Mouse (Mus musculus): ENCODE measurements at regions not wholly inside any gene's neighbourhood (a gene's known extent, or its start where the extent isn't known, plus 50 kb on each side); places are given as distances from the start of the nearest gene placed in this dataset.
"Not testable (repeated sequence)": the region's sequence is repeated elsewhere in the genome, so short reads cannot be mapped to it uniquely, and the experiment has no call there.

DNA sequence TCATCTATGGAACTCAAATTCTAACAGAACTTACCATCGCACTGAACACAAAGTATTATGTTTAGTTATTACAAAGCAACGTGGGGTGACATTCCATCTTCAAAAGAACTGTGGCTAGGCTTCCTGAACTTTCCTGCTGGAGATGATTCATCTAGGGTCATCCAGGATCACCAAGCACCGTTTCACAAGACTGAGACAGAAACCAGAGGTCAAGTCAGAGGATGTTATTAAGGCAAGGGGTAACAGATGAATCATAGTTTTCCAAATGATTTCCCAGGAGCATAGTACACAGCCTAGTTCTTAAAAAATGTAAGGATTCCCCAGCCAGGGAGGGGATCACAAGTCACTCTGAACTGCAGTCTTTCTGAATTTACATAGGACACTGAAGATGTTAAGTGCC lies 97.5 kb upstream of the Nrip1 start:
- TF ChIP-seq POLR2AphosphoS2 (IDR thresholded peaks at IDR 0.05; ENCODE audit: insufficient read length, low read depth) (no peak), CEBPB (IDR thresholded peaks at IDR 0.05; ENCODE audit: insufficient read depth, poor library complexity, severe bottlenecking) (peak; percentile 58; the same call in 1 of the 2 replicates)
- no peaks in the 10 kb centered on the region for H3K79me2 ChIP-seq (ENCODE audit: control insufficient read depth, insufficient read depth)

DNA sequence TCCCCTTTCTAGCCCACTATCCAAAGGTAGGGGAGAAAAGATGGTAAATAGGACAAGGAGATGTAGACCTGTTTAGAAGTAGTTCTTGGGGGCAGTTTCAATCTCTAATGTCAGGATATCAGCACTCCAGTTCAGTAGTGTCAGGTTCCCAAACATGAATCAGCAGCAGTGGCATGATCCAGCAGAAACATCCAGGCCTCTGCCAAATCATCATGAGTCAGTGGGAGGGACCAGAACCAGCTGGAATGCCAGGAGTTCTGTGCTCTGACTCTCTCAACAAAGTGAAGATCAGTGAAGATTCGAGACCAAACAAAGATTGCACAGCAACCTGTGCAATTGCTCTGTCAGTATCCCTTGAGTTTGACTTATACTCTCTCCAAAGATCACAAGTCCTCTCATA lies 85.9 kb upstream of the Nrip1 start:
- TF ChIP-seq MYOG (IDR thresholded peaks at IDR 0.05; ENCODE audit: control insufficient read depth in 1 of 3, insufficient read depth in 1 of 3, insufficient read length in 2 of 3, low read depth in 2 of 3), result no peak
- Histone ChIP-seq H3K27me3 (ENCODE audit: control insufficient read depth, insufficient read depth, insufficient read length) (no peaks in the 10 kb centered on the region), H3K79me2 (ENCODE audit: control insufficient read depth, insufficient read depth) (no peaks in the 10 kb centered on the region), H3K4me3 (no peak overlapping the region), H3K4me2 (ENCODE audit: low read depth) (no peak overlapping the region), H3K36me3 (ENCODE audit: control insufficient read depth, insufficient read depth) (no peaks in the 10 kb centered on the region), H3ac (ENCODE audit: control insufficient read depth, insufficient read length) (no peak overlapping the region)

More for the DNA sequence above, 97.5 kb upstream of the Nrip1 start:
- Histone ChIP-seq H3K36me3 (ENCODE audit: control insufficient read depth, insufficient read depth) (no peaks in the 10 kb centered on the region), H3K4me2 (ENCODE audit: low read depth) (peak overlapping the region; percentile 27), H3K27me3 (ENCODE audit: control insufficient read depth, insufficient read depth, insufficient read length) (no peaks in the 10 kb centered on the region), H3ac (ENCODE audit: control insufficient read depth, insufficient read length) (no peak overlapping the region), H3K4me3 (no peak overlapping the region)

DNA sequence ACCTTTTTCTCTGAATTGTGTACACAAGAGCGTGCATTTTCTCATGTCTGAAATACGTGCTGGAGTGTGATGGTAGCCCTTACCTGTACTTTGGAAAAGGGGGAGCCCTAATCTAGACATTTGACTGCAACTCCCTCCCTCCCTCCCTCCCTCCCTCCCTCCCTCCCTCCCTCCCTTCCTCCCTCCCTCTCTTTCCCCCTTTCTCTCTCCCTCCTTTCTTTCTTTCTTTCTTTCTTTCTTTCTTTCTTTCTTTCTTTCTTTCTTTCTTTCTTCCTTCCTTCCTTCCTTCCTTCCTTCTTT lies 82.6 kb upstream of the Nrip1 start:
- not testable (repeated sequence) for H3K4me2 ChIP-seq (ENCODE audit: low read depth); H3K79me2 ChIP-seq (ENCODE audit: control insufficient read depth, insufficient read depth); H3ac ChIP-seq (ENCODE audit: control insufficient read depth, insufficient read length); H3K36me3 ChIP-seq (ENCODE audit: control insufficient read depth, insufficient read depth); H3K4me3 ChIP-seq; H3K27me3 ChIP-seq (ENCODE audit: control insufficient read depth, insufficient read depth, insufficient read length)

DNA sequence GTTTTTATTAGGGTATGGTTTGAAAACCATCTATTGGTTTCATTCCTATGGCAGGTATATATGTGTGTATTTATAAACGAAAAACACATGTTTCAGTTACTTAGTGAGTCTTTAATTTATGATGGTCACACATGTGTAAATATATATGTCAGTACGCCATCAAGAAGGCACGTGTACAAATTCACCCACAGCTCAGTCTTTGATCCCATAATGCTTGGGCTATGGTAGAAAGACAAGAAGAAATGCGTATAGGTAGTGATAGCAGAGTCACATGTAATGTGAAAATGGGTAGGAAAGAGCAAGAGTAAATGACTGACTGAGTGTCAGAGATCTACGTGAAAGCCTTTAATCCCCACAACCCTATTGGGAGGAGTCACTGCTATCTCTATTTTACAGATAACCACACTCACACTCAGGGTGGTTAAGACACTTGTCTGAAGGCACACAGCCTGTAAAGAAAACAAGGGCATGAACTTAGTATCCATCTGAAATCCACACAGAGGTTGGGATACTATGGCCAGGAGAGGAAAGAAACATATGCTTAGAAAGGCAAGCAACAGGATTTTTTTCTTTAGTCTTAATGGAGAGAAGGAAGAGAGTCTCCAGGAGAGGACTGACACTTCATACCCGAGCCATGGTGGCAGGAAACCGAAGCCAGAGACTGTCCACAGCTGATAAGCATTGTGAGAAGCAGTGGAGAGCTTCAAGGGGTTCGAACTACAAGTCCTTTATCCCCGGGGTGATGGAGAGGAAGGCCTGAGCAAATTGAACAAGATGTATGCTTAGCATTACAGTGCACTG lies 82.1 kb upstream of the Nrip1 start:
- H3K79me2 ChIP-seq (ENCODE audit: control insufficient read depth, insufficient read depth), result no peaks in the 10 kb centered on the region
- H3K4me2 ChIP-seq (ENCODE audit: low read depth), result no peak overlapping the region
- TF ChIP-seq REST (IDR thresholded peaks at IDR 0.05; ENCODE audit: insufficient read depth, insufficient read length) (no peak), TCF12 (IDR thresholded peaks at IDR 0.05; ENCODE audit: insufficient read depth, poor library complexity, severe bottlenecking) (no peak)

DNA sequence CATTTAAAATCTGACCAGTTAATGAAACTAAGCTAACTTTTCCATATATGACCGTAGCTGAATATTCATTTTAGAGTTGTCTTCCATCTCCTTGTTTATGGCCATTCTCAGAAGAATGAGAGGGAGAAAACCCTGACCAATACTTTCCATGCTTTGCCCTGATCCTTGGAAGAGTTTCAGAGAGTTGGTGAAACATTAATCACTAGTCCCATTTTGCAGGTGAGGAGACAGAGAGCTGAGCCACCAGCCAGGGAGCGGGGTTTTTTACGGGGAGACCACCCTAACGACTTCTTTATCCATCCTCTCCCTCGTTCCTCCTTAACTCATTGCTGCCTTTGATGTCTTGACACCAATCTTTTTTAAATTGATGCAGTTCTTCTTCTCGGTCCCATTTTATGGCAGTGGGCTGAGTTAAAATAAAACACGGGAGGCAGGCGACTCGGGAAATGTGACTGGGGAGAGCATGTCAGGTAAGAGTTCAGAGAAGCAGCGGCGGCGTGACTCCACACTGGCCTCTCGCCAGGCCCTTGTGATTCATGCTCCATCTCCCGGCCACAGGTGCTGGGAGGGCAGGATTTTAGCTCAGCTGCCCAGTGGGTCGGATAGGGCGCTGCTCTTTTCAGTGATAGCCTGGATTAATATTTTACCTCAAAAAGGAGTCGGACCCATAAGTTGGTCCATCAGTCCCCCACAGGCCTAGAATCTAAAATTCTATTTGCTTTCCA lies 81.3 kb upstream of the Nrip1 start:
- Histone ChIP-seq H3K36me3 (ENCODE audit: control insufficient read depth, insufficient read depth) (no peaks in the 10 kb centered on the region), H3K79me2 (ENCODE audit: control insufficient read depth, insufficient read depth) (no peaks in the 10 kb centered on the region), H3K4me3 (no peak overlapping the region), H3K27me3 (ENCODE audit: control insufficient read depth, insufficient read depth, insufficient read length) (no peaks in the 10 kb centered on the region), H3ac (ENCODE audit: control insufficient read depth, insufficient read length) (no peak overlapping the region), H3K4me2 (ENCODE audit: low read depth) (no peak overlapping the region)
- TF ChIP-seq MYOG (IDR thresholded peaks at IDR 0.05; ENCODE audit: control insufficient read depth in 1 of 3, insufficient read depth in 1 of 3, insufficient read length in 2 of 3, low read depth in 2 of 3), result no peak
- no peak for TF ChIP-seq CEBPB (IDR thresholded peaks at IDR 0.05; ENCODE audit: insufficient read depth, poor library complexity, severe bottlenecking)
- no peak for TF ChIP-seq USF1 (IDR thresholded peaks at IDR 0.05; ENCODE audit: low read depth)
- TF ChIP-seq SRF (IDR thresholded peaks at IDR 0.05; ENCODE audit: control insufficient read depth, insufficient read length, low read depth), result no peak
- no peak for TF ChIP-seq POLR2AphosphoS2 (IDR thresholded peaks at IDR 0.05; ENCODE audit: insufficient read length, low read depth)
- TF ChIP-seq TCF3 (IDR thresholded peaks at IDR 0.05; ENCODE audit: insufficient read length, low read depth), result no peak
- TF ChIP-seq MYOD1 (IDR thresholded peaks at IDR 0.05; ENCODE audit: control insufficient read depth in 1 of 3, insufficient read length in 2 of 3, low read depth in 2 of 3), result no peak
- TF ChIP-seq TCF12 (IDR thresholded peaks at IDR 0.05; ENCODE audit: insufficient read depth, poor library complexity, severe bottlenecking), result no peak
- TF ChIP-seq REST (IDR thresholded peaks at IDR 0.05; ENCODE audit: insufficient read depth, insufficient read length), result no peak
- no peak for TF ChIP-seq E2F4 (IDR thresholded peaks at IDR 0.05; ENCODE audit: insufficient read depth)
- TF ChIP-seq MAX (IDR thresholded peaks at IDR 0.05; ENCODE audit: low read depth), result no peak
- TF ChIP-seq POLR2A (IDR thresholded peaks at IDR 0.05; ENCODE audit: insufficient read length, low read depth), result no peak

More for the DNA sequence above, 82.1 kb upstream of the Nrip1 start:
- H3K4me3 ChIP-seq, result no peak overlapping the region
- H3K36me3 ChIP-seq (ENCODE audit: control insufficient read depth, insufficient read depth), result no peaks in the 10 kb centered on the region
- H3K27me3 ChIP-seq (ENCODE audit: control insufficient read depth, insufficient read depth, insufficient read length), result no peaks in the 10 kb centered on the region
- no peak overlapping the region for H3ac ChIP-seq (ENCODE audit: control insufficient read depth, insufficient read length)

All from myocyte (in vitro differentiated cells).